Mouse (Mus musculus) urinary bladder, adult 18-20 months (tissue): ENCODE results near the gene Igfbp2.

Experiments
- DNase-seq, 2 experiments: peaks; one replicate each; pipeline ENCODE4 v3.0.0; 2022; ENCODE audit warnings: low spot score in 2 of 2, mixed read lengths in 2 of 2

Gene Igfbp2

DNA sequence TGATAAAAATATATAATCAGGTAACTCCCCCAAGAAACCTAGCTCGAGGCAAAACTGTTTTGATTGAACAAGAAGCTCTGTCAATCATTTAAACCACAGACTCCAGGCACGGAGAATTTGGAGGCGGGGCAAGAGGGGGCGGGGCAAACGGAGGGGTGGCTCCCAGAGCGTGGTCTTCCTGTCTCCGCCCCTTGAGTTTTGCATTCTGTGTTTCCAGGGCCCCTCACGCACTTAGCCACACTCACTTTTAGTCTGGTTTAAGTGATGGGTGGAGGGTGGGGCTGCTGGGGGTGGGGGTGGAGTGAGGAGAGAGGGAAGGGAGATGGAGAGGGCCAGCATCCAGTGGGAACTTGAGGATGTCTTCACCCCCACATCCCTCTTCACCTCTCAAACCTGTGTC lies 48.2 kb downstream of the Igfbp2 start:
- peak; percentile 61 to 66 for DNase-seq

DNA sequence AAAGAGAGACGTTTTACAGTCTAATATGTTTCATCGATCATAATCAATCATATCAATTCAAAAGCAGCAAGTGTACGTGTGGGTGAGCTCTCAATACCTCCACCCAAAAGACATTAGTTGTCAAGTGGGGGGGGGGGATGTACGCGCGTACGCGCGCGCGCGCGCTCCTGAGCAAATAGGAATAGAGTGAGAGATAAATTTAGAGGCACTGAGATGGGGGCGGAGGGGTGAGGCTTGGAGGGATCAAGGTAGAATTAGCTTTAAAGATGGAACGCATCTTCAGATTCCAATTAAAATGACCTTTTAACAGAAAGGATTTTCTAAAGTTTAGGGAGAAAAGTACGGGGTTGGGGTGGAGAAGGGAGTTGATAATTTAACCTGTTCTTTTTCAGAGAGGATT lies 48.8 kb downstream of the Igfbp2 start:
- DNase-seq, result no peak

DNA sequence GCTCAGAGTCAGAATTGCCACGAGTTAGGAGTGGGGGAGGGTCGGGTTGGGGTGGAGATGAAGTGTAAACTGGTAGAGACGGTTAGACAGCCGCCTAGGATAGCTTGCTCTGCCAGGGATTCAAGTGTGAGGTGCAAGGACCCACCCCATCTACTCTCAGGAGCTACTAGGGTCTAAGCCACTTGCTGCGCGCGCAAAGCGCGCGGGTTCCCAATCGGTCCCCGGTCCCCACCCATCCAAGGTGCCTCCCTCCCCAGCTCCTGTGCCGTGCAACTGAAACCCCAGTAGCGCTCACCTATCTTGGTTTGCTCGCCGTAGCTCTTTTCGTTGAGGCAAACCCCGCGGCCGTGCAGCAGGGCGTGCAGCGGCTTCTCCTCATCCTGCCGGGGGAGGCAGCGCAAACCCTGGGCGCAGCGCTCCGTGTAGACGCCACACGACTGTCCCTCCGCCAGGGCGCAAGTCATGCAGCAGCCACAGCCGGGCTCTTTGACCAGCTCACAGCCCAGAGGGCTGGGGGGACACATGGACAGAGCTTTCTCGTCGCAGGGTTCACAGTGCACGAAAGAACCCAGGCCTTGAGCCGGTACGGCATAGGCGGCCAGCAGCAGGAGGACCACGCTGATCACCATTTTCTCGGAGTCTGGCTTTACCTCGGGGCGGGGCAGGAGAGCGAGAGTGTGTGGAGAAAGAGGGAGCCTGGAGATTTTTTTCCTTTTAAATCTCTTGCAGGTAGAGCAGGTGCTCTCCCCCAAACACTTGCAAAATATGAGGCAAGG lies 49.4 kb downstream of the Igfbp2 start:
- peak; percentile 45 to 79 for DNase-seq

DNA sequence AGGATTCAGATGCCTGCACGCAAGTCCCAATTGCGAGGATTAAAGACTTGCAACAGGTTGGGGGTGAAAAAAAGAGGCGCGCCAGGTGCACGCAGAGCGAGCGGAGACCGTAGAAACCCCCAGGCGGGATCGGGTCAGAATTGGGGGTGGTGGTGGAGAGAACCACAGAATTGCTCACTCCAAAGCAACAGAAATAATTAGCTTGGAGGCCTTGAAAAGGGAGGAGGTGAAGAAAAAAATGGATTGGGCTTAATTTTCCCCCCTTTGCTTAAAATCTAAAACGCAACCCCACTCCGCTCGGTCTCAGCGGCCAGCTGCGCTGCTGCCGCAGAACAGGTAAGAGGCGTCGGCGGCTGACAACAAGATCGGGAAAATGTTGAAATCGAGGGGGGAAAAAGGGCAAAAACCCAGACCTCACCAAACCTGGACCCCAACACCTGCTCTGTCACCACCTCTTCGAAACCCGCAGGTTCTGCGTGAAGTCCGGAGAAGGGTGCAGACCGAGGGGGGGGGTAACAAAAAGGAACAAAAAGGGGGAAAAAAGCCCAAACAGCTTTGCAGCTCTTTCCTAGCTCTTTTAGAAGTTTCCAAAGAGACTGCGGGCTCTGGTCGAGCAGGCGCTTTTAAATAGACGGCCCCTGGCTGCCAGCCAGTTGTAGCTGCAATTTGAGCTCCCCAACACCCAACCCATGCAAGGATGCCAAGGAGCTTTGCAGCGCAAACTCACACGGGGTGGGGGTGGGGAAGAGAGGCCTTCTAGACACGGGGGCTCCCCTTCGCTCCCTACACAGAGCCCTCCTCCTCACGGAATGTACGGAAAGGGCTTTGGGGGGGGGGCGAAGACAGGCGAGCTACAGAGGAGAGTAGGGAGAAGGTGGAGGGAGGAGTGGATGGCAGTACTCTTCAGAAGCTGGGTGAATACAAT lies 50.2 kb downstream of the Igfbp2 start, which contains the start of gene Igfbp5:
TSS of gene Igfbp5 (minus strand) at position 598 of the 925 bp plus-strand sequence.
- peak; percentile 73 to 74 for DNase-seq

DNA sequence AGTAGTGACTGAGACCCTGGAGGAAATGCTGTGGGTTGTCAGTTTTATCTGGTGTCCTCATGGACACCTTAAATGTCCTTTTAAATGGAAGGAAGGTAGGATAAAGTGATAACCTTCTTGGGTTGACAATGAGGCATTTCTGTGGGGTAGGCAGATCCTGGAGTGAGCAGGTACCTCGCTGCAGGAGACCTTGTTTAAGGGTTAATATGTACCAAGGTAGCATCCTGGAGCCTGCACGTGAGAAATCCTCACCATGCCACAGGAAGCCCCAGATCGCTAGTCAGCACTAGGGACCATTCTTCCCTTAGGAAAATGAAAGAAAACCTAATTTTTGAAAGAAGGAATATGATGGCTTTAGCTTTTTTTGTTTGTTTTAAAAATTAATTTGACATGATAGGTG lies 51.4 kb downstream of the Igfbp2 start:
- no peak for DNase-seq

DNA sequence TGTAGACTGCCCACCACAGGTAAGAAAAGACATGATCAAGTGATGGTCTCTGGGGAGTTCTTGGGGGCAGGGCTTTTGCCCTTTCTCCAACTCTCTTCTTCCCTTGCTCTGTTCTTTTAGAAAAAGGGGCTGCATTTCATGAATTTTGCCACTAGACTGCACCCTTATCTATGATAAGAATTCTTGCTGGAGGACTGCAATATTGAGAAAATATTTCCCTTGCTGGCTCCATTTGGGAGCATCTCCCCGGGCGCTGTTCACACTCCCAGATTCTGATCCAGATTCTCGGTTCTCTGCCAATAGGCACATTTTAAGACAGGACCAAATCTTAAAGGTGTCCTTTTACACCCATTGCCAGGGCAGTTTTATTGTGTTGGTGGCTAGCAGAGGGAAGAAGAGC lies 51.8 kb downstream of the Igfbp2 start:
- DNase-seq, result no peak

DNA sequence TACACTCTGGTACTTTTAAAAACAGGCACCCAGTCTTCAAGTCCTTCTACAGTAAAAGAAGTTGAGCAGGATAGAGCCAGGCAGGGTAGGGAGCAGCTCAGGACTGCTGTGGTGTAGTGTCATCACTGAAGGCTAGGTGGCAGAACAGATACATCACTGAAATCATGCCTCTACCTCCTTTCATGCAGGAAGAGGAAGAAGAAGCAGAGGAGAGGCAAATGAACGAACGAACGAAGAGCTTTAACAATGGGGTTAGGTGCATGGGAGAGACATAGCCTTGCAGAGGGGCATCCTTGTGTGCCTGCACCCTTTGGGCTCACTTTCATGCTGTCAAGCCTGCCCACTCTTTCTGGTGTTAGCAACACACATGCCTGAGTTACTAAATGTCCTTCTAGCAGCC lies 53.6 kb downstream of the Igfbp2 start:
- peak in 1 of 2 experiments; percentile 32 for DNase-seq

DNA sequence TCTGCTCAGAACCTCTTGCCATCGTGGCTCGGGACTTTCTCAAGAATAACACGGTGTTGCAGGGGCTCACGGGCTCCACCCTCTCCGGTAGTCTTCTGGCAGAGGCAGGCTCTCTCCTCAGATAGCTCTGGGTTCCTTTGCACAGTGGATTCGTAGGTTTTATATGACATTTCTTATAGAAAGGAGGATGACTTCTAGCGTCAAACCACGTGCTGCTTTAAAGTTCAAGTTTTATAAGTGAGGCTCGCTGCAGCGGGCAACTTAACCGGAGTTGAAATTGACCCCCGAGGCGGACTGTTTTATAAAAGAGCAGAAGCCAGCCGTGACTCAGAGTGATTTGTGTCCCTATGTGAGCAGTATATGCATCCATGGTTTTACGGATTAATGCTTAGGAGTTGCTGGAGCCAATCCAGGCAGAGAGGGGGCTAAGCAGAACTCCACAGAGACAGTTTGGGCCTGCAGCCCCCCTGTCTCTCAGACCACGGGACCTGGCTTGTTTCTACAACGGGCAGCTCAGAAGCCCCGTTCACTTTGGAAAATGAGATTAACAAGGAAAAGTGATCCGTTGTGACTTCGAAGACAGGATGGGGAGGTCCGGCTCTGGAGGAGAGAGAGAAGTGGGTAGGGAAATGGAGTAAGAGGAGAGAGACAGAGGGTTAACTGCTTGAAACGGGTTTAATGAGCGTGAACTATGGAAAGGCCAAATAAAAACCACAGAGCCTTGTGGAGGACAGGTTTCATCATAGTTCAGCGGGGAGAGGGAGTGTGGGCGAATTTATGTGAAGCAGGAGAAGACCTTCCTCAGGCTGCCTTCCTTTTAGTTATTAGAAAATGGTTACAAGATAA lies 54.4 kb downstream of the Igfbp2 start:
- DNase-seq, result no peak

DNA sequence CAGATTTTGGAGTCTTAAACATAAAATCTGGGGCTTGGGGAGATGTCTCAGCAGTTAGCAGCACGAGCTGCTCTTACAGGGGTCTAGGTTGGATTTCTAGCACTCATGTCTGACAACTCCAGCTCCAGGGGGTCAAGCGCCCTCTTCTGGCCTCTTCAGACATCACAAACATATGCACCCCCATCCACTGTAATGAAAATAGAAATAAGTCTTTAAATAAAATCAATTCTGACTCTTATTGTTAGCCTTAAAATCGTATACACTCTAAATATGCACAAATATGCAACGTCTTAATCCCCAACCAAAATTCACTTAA lies 55.0 kb downstream of the Igfbp2 start:
- no peak for DNase-seq

DNA sequence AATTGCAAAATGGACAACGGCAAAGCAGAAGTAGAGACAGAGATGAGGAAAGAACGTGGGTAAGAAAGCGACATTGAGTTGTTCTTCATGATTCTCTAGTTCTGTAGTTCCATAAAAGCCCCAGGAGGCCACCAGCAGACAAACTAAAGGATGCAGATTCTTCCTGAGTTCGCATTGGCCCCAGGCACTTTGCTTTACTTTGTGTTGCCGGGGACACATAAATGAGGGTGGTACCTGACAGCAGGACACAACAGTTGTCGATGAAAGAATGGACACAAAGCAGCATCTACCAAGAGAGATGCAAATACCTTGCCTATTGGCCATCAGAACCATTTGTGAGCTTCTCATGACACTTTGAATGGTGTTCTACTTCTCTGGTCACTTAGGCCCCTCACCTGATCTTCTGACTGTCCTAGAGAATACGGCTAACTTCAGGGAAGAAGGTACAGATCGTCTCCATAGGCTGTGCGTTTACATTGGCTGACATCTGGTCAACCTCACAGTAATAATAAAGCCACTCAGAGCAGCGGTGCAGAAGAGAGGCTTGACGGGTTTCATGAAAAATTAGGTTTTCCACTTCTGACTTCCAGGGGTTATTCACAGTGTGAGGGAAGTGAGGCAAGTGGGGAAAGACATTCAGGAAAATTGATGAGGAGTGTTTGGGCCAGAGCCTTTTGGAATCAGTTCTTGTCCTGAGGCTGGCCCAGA lies 61.0 kb downstream of the Igfbp2 start:
- DNase-seq, result no peak

DNA sequence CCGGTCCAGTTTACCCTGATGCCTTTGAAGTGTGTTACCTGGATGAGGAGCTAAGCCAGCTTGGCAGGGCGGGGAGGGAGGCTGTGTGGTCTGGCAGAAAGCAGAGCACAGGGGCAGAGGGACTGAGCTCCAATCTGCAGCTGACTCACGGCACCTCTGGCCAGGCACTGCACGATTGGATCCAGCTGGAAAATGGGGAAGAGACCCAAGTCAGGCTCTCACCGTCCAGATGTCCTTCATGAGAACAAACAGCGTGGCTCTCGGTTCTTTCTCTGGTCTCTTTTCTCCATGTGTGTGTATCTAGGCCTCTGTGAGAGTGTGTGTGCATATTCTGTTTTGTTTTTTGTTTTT lies 61.5 kb downstream of the Igfbp2 start:
- DNase-seq, result peak in 1 of 2 experiments; percentile 56

DNA sequence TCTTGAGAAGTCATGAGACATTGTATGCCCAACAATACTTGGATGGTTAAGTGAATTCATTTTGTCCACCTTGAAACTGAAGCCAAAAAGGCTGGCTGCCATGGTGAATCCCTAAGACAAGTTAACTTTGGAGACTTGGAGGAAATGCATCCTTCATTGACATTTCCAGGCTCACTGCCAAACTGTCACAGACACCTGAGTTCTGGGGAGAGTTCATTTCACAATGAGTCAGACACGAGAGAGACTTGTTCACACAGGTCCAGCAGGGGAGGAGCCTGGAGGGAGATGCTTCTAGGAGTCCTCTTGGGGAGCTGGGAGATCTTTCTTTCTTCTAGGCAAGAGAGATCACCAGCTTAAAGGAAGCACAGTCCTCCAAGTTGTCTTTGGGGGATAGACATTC lies 63.6 kb downstream of the Igfbp2 start:
- peak in 1 of 2 experiments; percentile 52 for DNase-seq

DNA sequence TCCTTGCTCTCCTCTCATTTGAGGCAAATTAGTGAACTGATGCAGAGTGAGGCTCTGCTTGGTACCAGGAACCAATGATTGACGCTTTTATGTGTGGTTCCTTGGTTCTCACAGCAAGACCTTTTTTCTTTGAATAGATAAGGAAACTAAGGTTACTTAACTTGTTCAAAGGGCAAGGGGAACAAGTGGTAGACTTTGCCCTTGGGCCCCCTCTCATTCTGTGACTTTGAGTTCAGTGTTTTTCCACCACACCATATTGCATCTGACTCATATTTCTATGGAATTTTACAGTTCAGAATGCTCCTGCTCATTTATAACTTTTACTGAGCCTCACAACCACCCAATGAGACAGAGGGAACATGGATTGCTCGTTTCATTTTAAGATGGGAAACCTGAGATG lies 71.5 kb downstream of the Igfbp2 start:
- DNase-seq, result no peak
